Mouse (Mus musculus) ES-CJ7 (cell line): ENCODE measurements around the gene Dst.

ENCODE experiments used
- DNase-seq: peaks from one replicate; pipeline ENCODE4 v3.0.0; 2011; ENCODE audit warnings: low read depth, low spot score

Dst gene

DNA sequence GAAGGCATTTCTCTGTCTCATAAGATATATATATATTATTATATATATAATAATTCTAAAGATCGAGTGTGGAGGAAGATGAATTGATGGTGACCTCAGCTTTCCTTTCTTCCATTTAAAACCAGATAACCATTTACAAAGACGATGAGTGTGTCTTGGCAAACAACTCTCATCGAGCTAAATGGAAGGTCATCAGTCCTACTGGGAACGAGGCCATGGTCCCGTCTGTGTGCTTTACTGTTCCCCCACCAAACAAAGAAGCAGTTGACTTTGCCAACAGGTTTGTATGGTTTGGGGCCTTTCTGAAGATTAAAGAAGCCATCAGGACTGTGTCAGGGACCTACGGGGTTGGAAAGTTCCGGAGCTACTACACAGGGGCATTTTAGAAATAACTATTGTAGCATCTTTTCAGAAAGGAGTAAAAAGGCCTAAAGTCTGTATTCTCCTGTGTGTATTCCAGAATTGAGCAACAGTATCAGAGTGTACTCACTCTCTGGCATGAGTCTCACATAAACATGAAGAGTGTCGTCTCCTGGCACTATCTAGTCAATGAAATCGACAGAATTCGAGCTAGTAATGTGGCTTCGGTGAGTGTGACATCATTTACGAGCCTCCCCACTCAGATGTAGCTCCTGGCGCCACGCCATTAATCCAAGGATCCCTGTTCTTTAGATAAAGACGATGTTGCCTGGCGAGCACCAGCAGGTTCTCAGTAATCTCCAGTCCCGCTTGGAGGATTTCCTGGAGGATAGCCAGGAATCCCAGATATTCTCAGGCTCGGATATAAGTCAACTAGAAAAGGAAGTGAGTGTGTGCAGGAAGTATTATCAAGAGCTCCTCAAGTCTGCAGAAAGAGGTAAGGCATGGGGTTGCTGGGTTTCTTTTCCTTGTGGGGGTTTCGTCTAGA is 259.4 kb downstream of the Dst start:
- DNase-seq: no peak

DNA sequence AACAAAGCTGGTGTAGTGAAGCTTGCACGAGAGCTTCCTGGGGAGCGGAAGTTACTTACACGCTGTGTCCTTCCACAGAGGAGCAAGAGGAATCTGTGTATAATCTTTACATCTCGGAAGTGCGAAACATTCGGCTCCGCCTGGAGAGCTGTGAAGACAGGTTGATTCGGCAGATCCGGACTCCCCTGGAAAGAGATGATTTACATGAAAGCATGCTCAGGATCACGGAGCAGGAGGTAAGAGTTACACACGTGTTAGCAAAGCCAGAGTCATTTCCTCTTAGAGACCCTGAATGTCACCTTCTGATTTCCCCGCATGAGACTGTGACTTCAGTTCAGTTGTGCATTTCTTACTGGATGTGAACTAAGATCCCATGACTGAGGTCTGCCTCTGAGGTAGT is 261.1 kb downstream of the Dst start:
- DNase-seq: no peak

DNA sequence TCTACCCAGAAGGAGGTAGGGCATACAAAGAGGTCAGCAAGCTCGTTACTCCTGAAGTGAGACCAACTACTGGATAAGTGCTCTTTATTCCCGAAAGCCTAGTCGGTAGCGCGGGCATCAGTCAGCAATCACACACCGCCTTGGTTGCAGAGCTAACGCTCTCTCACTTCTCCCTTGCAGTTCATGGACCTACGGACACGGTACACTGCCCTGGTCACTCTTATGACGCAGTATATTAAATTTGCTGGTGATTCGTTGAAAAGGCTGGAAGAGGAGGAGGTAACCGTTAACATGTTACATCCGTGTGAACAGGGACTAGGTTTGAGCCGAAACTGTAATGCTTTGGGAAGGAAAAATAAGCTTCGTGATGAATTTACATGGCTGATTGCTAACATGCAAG is 266.5 kb downstream of the Dst start:
- no peak for DNase-seq

DNA sequence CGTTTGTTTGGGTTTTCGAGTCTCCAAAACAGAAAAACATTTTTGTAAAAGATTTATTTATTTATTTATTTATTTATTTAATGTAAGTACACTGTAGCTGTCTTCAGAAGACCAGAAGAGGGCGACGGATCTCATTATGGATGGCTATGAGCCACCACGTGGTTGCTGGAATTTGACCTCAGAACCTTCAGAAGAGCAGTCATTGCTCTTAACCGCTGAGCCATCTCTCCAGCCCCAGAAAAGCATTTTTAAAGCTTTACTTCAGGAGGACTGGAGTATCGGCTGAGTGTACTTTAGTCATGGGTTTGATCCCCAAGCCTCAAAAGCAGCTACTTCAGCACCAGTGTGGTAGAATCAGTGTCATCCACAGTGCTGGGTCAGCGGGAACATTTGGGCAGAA is 266.9 kb downstream of the Dst start:
- DNase-seq: peak; percentile 63

DNA sequence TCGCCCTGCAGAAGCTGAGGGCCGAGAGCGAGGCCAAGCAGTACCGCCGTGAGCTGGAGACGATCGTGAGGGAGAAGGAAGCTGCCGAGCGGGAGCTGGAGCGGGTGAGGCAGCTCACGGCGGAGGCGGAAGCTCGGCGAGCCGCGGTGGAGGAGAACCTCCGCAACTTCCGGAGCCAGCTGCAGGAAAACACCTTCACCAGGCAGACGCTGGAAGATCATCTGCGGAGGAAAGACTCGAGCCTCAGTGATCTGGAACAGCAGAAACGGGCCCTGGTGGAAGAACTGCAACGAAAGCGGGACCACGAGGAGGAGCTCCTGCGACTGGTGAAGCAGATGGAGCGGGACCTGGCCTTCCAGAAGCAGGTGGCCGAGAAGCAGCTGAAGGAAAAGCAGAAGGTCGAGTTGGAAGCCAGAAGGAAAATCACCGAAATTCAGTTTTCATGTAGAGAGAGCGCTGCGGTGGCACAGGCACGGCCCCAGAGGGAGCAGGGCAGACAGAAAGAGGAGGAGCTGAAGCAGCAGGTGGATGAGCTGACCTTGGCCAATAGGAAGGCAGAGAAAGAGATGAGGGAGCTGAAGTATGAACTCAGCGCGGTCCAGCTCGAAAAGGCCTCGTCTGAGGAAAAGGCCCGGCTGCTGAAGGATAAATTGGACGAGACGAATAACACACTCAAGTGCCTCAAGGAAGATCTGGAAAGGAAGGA is 270.1 kb downstream of the Dst start:
- peak; percentile 52 for DNase-seq

DNA sequence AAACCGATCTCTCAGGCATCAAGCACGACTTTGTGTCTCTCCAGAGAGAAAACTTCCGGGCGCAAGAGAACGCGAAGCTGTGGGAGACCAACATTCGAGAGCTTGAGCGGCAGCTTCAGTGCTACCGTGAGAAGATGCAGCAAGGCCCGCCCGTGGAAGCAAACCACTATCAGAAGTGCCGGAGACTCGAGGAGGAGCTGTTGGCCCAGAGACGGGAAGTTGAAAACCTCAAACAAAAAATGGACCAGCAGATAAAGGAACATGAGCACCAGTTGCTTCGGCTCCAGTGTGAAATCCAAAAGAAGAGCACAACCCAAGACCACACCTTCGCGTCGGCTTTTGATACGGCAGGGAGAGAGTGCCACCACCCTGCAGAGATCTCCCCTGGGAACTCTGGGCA is 271.7 kb downstream of the Dst start:
- DNase-seq: no peak

DNA sequence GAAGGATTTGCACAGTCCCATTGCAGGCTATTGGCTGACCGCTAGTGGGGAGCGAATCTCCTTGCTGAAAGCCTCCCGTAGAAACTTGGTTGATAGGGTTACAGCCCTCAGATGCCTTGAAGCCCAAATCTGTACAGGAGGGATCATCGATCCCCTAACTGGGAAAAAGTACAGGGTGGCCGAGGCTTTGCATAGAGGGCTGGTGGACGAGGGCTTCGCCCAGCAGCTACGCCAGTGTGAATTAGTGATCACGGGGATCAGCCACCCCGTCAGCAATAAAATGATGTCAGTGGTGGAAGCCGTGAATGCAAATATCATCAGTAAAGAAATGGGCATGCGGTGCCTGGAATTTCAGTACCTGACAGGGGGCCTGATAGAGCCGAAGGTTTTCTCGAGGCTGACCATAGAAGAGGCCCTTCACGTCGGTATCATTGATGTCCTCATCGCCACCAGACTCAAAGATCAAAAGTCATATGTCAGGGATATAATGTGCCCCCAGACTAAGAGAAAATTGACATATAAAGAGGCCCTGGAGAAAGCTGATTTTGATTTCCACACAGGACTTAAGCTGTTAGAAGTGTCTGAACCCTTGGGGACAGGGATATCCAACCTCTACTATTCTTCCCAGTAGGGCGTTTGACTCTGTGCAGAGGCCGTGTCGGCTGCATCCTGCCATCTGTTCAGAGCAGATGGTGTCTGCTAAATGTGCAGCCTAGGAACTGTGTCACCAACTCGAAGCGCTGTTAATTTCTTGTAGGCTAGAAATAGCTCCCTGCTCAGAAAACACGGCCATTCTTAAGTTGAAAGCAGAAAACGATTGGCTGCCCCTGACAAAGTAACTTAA is 274.6 kb downstream of the Dst start:
- no peak for DNase-seq

DNA sequence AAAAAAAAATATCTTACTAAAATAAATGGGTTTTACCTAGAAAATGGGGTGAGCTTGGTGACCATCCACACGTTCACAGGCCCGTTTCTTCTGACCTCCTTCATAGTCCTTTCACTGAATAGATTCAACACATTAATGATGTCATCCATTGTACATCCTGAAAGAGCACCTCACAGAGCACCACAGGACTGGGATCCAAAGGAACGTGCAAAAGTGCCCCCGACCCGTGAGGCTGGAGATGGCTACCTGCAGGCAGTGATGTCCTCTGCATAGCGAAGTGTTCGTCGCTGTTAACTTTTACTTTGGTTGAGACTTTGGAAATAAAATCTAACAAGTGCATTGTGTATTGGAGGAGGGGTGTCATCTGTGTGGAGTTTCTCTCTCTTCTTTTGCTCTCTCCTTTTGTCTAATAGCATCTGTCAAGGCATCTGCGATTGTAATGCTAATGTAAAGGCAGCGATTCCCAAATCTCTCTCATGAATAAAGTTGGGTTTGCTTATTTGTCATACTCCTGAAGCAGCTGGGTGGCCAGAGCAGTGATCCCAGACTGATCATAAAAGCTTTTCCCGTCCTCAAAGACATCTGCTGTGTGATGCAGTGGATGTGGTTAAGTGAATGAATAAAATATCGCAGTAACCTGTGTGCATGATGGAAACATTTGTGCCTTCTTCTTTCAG is 275.4 kb downstream of the Dst start:
- no peak for DNase-seq

DNA sequence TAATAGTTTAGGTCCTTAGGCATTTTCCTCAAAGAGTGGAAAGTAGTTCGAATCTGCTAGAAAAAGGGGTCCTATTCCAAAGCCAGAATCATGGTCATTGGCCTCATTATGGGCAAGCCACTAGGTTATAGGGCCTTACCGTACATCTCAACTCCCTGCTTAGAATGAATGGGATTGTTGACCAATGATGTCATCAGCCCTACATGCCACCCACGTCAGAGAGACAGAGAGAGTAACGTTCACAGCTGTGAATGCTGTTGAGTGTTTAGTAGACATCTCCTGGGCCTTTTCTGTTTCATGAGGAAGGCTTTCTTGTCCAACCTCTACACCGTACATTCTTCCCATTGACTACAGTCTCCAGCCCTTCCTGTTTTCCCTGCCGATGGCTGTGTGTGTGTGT is 276.2 kb downstream of the Dst start:
- no peak for DNase-seq

DNA sequence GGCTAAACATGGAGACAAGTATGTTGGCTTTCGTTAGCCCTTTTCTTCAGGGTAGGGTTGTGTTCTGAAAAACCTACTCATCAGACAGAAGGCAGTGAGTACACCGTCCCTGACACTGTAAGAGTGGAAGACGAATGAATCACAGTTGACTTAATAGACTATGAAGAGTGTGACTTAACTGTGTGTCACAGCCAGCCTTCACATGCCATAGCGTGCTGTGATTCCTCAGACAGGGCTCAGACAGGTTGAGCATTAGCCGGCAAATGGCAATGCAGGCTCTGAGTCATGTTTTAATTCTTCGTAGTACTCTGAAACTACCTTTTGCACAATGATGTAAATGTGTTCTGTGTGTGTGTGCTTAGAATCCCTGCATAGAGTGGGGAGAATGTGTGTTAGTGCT is 278.0 kb downstream of the Dst start:
- no peak for DNase-seq

DNA sequence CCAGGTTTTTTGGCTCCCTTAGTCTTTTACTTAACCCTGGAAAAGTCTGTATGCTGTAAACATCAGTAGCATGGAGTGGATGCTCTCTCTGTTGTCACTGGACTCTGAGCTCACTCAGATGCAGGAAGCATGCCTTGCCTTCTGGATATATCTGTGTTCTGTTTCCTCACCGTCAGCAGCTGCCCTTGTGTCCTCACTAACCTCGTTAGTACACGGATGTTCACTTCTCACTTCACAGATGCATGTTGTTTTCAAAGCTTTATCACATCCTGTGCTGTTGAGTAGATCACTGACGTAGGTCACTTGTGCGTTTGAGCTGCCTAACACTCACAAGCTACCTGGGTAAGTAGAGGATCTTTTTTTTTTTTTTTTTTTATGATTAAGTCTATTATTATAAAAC is 279.5 kb downstream of the Dst start:
- no peak for DNase-seq

DNA sequence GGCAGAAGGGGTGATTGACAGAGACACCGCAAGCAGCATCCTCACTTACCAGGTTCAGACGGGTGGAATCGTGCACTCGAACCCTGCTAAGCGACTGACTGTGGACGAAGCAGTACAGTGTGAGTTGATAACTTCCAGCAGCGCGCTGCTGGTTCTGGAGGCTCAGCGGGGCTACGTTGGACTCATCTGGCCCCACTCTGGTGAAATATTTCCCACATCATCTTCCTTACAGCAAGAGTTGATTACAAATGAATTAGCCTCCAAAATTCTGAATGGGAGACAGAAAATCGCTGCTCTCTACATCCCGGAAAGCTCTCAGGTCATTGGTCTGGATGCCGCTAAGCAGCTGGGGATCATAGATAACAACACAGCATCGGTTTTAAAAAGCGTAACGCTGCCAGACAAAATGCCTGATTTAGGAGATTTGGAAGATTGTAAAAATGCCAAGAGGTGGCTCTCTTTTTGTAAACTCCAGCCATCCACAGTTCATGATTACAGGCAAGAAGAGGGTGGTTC is 280.8 kb downstream of the Dst start:
- no peak for DNase-seq

DNA sequence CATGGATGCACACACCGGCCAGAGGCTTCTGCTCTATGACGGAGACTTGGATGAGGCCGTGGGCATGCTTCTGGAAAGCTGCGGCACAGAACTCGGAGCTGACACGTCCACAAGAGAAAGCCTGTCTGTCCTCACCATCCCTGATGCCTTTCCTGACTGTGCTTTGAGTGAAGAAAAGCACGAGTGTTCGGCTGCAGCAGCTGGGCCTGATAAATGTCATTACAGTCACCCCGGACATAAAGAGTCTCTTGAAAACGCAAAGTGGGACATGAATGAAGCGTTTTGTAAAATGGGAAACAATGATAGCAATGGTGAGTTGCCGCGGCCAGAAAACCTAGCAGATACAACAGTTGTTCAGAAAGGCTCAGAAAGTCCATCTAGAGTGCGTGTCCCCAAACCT is 281.3 kb downstream of the Dst start:
- DNase-seq: no peak

DNA sequence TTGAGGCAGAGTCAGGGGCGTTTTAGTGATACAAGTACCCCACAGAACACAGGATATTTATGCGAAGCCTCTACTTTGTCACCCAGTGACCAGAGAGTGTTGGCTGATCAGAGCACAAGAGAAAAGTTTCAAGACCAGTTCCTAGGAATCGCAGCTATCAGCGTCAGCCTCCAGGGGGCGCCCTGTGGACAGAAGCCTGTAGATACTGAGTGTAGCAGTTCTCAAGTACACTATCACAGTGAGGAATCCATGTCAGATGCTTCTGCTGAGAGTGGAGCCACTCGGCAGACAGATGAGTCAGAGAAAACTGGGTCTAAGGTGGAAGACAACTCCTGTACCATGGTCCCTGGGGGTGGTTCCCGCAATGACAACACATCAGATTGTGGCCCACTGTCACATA is 281.9 kb downstream of the Dst start:
- peak; percentile 84 for DNase-seq

DNA sequence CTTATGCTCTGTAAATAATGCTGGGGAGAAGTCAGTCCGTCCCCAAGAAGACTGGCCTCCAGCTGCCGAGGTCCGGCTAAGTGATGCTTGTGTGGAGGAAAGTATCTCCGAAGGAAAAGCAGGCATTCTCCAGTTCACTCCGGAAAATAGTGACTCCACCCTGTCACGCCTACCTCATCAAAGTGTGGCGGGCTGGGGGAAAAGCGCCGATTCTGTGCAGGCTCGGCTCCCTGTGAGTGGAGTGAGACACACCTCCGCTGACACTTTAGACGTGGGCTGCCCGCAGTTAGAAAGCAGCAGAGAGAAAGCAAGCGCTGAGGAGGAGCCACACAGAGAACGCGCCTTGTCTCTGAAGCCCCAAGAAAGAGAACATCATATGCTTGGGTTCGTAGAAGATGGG is 284.1 kb downstream of the Dst start:
- peak; percentile 76 for DNase-seq

DNA sequence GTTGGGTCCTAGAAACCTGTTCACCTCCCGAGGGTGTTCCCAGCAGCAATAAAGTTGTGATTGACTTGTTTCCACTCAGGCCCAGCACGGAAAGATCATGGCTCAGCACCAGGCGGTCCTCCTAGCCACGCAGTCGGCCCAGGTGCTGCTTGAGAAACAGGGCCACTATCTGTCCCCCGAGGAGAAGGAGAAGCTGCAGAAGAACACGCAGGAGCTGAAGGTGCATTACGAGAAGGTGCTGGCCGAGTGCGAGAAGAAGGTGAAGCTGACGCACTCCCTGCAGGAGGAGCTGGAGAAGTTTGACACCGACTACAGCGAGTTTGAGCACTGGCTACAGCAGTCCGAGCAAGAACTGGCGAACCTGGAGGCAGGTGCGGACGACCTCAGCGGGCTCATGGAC is 292.8 kb downstream of the Dst start:
- no peak for DNase-seq

DNA sequence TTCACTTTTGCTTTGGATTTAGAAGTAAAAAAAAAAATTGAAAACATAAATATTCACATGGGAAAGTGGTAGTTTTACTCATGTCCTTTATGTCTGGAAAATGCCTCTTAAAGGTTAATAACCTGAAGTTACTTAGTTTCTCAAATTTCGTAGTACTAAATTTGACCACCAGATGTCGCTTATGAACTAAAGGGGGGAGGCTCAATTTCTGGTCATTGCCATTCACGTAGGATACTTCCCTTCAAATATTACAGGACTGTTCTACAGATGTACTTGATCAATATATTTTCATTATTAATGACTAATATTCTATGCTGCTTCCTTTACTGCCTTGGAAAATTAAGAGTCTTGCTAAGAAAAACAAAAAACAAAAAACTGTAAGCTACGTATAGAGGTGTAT is 293.5 kb downstream of the Dst start:
- DNase-seq: peak; percentile 50

DNA sequence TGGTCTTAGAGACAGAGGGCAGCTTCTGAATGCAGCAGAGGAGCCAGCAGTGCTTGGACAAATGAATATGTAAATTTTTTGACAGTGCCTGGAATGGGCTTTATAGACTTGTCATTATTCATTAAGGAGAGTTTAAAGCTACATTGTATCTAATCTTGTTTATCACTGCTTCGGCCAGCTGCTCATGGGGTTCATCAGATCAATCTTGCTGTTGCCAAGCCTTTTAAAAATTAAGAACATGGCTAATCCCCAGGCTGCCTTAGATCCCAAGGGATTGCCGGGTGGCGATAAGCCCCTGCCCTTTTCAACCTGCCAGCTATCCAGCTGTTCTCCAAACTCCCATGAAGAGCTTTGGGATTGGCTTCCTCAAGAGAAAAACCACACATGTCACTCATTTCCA is 303.7 kb downstream of the Dst start:
- no peak for DNase-seq

DNA sequence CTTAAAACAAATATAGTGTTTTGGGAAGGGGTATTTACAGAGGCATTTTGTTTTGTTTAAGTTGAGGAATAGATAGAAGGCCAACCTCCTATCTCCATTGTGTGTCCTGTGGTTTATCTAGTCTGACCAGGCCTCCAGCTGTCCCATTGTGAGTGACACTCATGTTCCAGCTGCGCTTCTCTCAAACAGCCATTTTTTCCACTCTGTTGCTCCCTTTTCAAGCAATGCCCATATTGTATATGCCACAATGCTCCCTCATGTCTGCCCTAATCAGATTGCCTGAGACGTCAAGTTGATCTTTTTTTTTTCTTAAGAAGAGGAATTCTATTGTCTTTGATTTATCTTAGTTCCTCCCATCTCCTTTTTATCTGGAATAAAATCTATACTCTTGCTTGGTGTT is 308.4 kb downstream of the Dst start:
- no peak for DNase-seq

DNA sequence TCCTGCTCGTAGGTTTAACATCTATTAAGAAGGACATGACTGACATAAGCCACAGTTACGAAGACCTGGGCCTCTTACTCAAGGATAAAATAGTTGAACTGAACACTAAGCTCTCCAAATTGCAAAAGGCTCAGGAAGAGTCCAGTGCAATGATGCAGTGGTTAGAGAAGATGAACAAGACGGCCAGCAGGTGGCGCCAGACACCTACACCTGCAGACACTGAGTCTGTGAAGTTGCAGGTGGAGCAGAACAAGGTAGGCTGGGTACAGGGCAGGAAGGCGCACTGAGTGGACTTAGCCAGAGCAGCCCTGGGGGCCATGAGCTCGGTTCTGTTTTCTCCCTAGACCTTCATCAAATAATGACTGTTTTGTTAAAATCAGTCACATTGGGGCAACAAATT is 310.3 kb downstream of the Dst start:
- DNase-seq: peak; percentile 87

DNA sequence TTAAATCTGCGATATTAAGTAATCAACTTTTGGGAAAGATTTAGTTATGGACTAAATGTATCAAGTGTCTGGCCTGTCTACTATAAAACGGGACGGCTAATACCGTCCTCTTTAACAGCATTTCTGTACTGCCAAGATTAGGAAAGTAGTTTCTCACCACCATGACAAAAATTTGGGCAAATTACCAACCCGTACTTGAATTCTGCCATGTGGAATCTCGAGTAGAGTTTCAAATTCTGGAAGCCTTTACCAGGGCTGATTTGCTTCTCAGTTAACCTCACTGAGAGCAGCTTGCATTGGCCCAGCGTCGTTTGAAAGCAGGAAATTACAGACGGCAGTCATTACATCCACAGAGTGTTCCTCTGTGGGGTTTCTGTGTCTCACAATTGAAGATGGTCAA is 310.8 kb downstream of the Dst start:
- no peak for DNase-seq
